Mouse (Mus musculus): ENCODE data around the gene Fbxl8.

- TF ChIP-seq CTCF (IDR thresholded peaks at IDR 0.05; ENCODE audit: control insufficient read depth, insufficient read depth, insufficient read length): no peak
- TF ChIP-seq USF1 (IDR thresholded peaks at IDR 0.05; ENCODE audit: low read depth): no peak
- no peak for TF ChIP-seq CEBPB (IDR thresholded peaks at IDR 0.05; ENCODE audit: low read depth)
- no peak for TF ChIP-seq MAX (IDR thresholded peaks at IDR 0.05)
Observed at GRCm38 (mm10) chr8:105231503-105232320, 32.7 kb upstream of the Fbxl8 start.
